Mouse (Mus musculus): ENCODE results near the gene Tmem270. TPM values are rescaled to one million over a fixed set of nuclear protein-coding genes. Genes with fewer than 3 reads are reported as not detected.
A peak's percentile ranks its signal among the peaks of the same experiment; 100 is the strongest.

Gene Tmem270
- polyA plus RNA-seq (2012; rRNA removed): 293 and 298 TPM in 2 replicates

GRCm38 (mm10) chr5:134906633-134907032 lies at the start of gene Tmem270:
Tmem270 (minus strand) TSS chr5:134906733.
- H3K27ac ChIP-seq (ENCODE audit: control insufficient read depth, insufficient read depth, low read depth, low read length): no peak within 1 kb of the TSS; the same call in 1 of the 2 replicates

GRCm38 (mm10) chr5:134955491-134955890 lies 49.0 kb upstream of the Tmem270 start:
- Histone ChIP-seq H3K36me3 (ENCODE audit: control insufficient read depth, insufficient read depth, low read length) (no peaks in the 10 kb centered on the region), H3K27me3 (ENCODE audit: control insufficient read depth, insufficient read depth, low read length) (no peaks in the 10 kb centered on the region), H3K27ac (ENCODE audit: control insufficient read depth, insufficient read depth, low read depth, low read length) (no peak overlapping the region), H3K4me1 (ENCODE audit: control insufficient read depth, insufficient read depth, low read length) (peaks cover 8% of the 10 kb centered on the region), H3K4me3 (ENCODE audit: control insufficient read depth, low read depth, low read length) (no peak overlapping the region)
- no peak for TF ChIP-seq POLR2A (IDR thresholded peaks at IDR 0.05; ENCODE audit: control insufficient read depth, low read depth, low read length)
- no peak for TF ChIP-seq CTCF (IDR thresholded peaks at IDR 0.05; ENCODE audit: control insufficient read depth, insufficient read depth, insufficient replicate concordance, low read depth, low read length)

More at GRCm38 (mm10) chr5:134906633-134907032, at the start of gene Tmem270:
- TF ChIP-seq POLR2A (IDR thresholded peaks at IDR 0.05; ENCODE audit: control insufficient read depth, low read depth, low read length): peak; percentile 63; the same call in 1 of the 2 replicates
- TF ChIP-seq CTCF (IDR thresholded peaks at IDR 0.05; ENCODE audit: control insufficient read depth, insufficient read depth, insufficient replicate concordance, low read depth, low read length): no peak
- H3K36me3 ChIP-seq (ENCODE audit: control insufficient read depth, insufficient read depth, low read length): no peaks in the 10 kb centered on the region
- no peaks in the 10 kb centered on the region for H3K4me1 ChIP-seq (ENCODE audit: control insufficient read depth, insufficient read depth, low read length)
- no peaks in the 10 kb centered on the region for H3K27me3 ChIP-seq (ENCODE audit: control insufficient read depth, insufficient read depth, low read length)
- H3K4me3 ChIP-seq (ENCODE audit: control insufficient read depth, low read depth, low read length): peak within 1 kb of the TSS; percentile 87

GRCm38 (mm10) chr5:134951053-134951884 lies 44.7 kb upstream of the Tmem270 start:
- TF ChIP-seq POLR2A (IDR thresholded peaks at IDR 0.05; ENCODE audit: control insufficient read depth, low read depth, low read length) (no peak), CTCF (IDR thresholded peaks at IDR 0.05; ENCODE audit: control insufficient read depth, insufficient read depth, insufficient replicate concordance, low read depth, low read length) (no peak)
- H3K4me3 ChIP-seq (ENCODE audit: control insufficient read depth, low read depth, low read length): no peak overlapping the region
- no peaks in the 10 kb centered on the region for H3K36me3 ChIP-seq (ENCODE audit: control insufficient read depth, insufficient read depth, low read length)
- no peaks in the 10 kb centered on the region for H3K27me3 ChIP-seq (ENCODE audit: control insufficient read depth, insufficient read depth, low read length)
- peaks cover 13% of the 10 kb centered on the region for H3K4me1 ChIP-seq (ENCODE audit: control insufficient read depth, insufficient read depth, low read length)
- H3K27ac ChIP-seq (ENCODE audit: control insufficient read depth, insufficient read depth, low read depth, low read length): no peak overlapping the region

GRCm38 (mm10) chr5:134948085-134948439 lies 41.5 kb upstream of the Tmem270 start:
- TF ChIP-seq POLR2A (IDR thresholded peaks at IDR 0.05; ENCODE audit: control insufficient read depth, low read depth, low read length): no peak
- TF ChIP-seq CTCF (IDR thresholded peaks at IDR 0.05; ENCODE audit: control insufficient read depth, insufficient read depth, insufficient replicate concordance, low read depth, low read length): no peak
- Histone ChIP-seq H3K4me1 (ENCODE audit: control insufficient read depth, insufficient read depth, low read length) (peaks cover 13% of the 10 kb centered on the region), H3K27ac (ENCODE audit: control insufficient read depth, insufficient read depth, low read depth, low read length) (no peak overlapping the region), H3K27me3 (ENCODE audit: control insufficient read depth, insufficient read depth, low read length) (peaks cover 2% of the 10 kb centered on the region; the same call in 1 of the 2 replicates), H3K4me3 (ENCODE audit: control insufficient read depth, low read depth, low read length) (no peak overlapping the region), H3K36me3 (ENCODE audit: control insufficient read depth, insufficient read depth, low read length) (no peaks in the 10 kb centered on the region)

DNA sequence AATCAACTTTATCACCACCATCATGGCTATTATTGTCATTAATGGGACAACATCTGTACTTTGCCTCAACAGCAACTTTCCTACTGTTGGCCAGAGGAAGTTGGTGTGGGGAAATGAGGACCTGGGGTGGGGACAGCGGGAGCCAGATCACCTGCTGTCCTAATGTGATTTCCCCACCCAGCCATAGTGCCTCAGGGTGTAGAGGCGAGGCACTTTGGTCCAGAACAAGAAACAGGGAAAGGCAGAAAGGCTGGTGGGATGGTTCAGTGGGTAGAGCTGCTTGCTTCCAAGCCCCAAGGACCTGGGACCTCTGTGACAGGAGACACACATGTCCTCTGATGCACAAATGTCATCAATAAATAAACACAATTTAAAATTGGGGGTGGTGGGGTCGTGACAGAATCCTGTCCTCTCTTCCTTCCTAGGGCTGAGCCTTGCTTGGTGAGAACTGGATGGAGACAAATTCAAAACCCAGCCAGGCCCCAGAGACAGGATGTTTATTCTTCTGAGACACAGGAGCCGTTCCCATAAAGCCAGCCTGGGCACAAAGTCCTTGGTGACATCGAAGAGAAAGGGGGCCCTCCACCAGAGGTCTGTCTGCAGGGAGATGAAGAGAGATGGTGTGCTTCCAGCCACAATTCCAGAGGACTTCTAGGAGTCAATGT lies 41.0 kb upstream of the Tmem270 start:
- Histone ChIP-seq H3K27me3 (ENCODE audit: control insufficient read depth, insufficient read depth, low read length) (peaks cover 2% of the 10 kb centered on the region; the same call in 1 of the 2 replicates), H3K4me3 (ENCODE audit: control insufficient read depth, low read depth, low read length) (no peak overlapping the region), H3K27ac (ENCODE audit: control insufficient read depth, insufficient read depth, low read depth, low read length) (no peak overlapping the region), H3K4me1 (ENCODE audit: control insufficient read depth, insufficient read depth, low read length) (peaks cover 11% of the 10 kb centered on the region; the same call in 1 of the 2 replicates), H3K36me3 (ENCODE audit: control insufficient read depth, insufficient read depth, low read length) (no peaks in the 10 kb centered on the region)
- TF ChIP-seq CTCF (IDR thresholded peaks at IDR 0.05; ENCODE audit: control insufficient read depth, insufficient read depth, insufficient replicate concordance, low read depth, low read length): no peak

GRCm38 (mm10) chr5:134946857-134947255 lies 40.3 kb upstream of the Tmem270 start, which contains the start of gene Cldn4:
Cldn4 (minus strand) TSS chr5:134946934.
- Histone ChIP-seq H3K27me3 (ENCODE audit: control insufficient read depth, insufficient read depth, low read length) (peaks cover 2% of the 10 kb centered on the region; the same call in 1 of the 2 replicates), H3K36me3 (ENCODE audit: control insufficient read depth, insufficient read depth, low read length) (no peaks in the 10 kb centered on the region), H3K27ac (ENCODE audit: control insufficient read depth, insufficient read depth, low read depth, low read length) (no peak within 1 kb of the TSS), H3K4me1 (ENCODE audit: control insufficient read depth, insufficient read depth, low read length) (peaks cover 11% of the 10 kb centered on the region), H3K4me3 (ENCODE audit: control insufficient read depth, low read depth, low read length) (peak within 1 kb of the TSS; percentile 34)
- TF ChIP-seq CTCF (IDR thresholded peaks at IDR 0.05; ENCODE audit: control insufficient read depth, insufficient read depth, insufficient replicate concordance, low read depth, low read length) (no peak), POLR2A (IDR thresholded peaks at IDR 0.05; ENCODE audit: control insufficient read depth, low read depth, low read length) (no peak)

All from testis, adult 2 months (tissue).